Mouse (Mus musculus) NIH3T3 (cell line): ENCODE measurements around the gene Snrpa.

ENCODE experiments used
- DNase-seq: peaks from one replicate; pipeline ENCODE4 v3.0.0-alpha.2; 2012; ENCODE audit warnings: low read depth

The Snrpa gene

DNA sequence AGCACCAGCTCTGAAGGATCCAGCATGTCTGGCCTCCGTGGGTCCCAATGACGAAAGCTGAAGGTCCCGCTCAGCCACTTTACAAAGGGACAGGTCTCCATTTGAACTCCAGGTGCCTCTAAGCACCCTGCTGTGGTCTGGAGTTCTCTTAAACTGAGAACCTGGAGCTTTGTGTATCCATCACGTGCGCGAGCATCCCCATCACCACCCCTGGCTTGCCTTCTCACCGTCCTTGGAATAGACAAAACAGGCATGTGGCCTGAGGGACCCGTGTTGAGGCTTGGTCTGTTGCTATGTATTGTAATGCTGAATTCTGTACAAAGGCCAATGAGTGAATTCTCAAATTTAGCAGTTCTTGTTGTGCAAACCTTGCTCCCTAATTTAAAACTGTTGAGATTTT is 2.7 kb upstream of the Snrpa start:
- DNase-seq = no peak

DNA sequence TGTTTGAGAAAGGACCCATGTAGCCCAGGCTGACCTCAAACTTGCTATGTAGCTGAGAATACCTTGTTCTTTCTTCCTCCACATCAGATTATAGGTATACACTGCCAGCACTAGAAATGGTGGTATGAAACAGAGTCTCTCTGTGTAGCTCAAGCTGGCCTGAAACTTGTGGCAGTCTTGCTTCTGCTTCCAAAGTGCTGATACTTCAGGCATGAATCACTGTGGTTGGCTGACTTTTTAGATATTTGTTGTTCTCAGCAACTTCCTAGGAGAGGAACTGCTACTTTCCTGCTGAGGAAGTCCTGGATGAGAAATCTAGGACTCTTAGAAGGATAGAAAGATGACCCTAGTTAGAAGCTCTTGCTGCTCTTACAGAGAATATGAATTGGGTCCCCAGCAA is 2.3 kb upstream of the Snrpa start:
- peak; percentile 80 for DNase-seq

GRCm38 (mm10) chr7:27197634-27198033 is 1.6 kb upstream of the Snrpa start:
- DNase-seq = no peak

DNA sequence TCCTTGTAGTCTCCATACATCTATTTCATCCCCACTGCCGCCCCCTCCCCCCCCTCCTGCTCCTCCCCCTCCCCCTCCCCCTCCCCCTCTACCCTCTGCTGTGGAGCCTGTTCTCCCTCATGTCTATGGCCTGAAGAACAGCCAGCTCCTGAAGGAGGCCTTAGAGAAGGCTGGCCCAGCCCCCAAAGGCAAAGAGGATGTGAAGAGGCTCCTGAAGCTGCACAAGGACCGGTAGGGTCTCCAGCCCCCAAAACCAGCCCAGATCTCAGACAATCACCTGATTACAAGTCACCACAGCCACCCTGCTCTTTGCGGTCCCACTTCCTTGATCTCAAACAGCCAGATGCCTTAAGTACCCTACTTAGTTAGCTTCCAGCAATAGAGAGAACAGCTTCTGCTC is 1.1 kb upstream of the Snrpa start:
- DNase-seq = no peak

- DNase-seq = peak; percentile 24
Observed at GRCm38 (mm10) chr7:27193731-27194130, 2.3 kb downstream of the Snrpa start.

DNA sequence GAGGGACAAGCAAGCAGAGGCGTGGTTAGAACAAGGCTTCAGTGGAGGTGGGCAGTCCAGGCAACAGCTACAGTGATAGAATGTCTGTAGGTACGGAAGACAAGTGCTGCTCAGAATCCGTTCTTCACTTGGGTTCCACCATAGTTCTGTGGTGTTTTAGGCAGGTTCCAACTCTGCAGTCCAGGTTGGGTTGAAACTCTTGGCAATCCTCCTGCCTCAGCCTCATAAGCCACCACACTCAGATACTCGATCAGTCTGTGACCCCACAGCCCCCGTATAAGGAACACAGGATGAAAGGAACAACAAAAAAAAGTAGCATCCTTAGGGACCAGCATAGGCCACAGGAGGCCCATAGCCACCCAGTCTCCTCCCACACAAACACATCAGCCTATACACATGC is 3.6 kb downstream of the Snrpa start:
- DNase-seq = no peak

DNA sequence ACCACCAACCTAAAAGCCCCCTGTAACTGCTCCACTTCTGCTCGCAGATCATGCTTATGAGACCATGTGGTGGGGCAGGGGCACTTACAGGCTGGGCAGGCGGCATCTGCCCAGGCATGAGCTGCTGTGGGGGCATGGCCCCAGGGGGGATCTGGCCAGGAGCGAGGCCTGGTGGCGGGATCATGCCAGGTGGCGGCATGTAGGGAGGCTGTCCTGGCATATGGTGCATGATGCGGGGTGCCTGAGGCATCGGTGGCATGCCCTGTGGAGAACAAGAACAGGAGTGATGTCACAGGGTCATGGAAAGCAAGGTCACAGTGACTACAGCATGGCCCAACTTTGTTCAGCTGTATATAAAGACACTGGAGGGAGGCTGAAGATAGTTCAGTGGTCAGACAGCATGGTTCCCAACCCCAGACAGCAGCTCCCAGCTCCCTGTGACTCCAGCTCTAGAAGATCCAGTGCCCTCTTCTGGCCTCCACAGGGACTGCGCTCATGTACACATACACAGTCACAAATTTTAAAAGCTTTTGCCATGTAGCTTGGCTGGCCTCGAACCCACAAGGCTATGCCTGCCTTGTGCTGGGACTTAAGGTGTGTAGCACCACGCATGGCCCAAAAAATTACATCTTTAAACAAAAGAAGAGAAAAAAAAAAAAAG is 6.7 kb downstream of the Snrpa start:
- peak; percentile 29 for DNase-seq

DNA sequence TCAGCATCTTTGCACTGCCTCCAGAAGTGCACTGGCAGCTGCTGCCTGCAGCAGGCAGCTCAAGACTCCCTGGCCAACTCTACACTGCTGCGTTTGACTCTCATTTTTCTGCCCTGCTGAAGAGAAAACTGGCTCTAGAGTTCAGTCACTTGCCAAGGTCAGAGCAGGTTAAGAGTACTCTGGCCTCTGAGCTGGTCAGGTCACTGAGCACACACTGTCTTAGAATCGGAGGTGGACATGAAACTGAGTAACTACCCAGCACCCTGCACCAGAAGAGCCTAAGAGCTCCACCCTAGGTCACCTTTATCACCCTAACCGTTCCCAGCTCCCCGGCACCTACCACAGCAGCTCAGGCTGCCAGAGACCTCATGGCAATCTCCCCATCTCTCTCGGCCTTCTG is 10.1 kb downstream of the Snrpa start:
- no peak for DNase-seq

- DNase-seq = peak; percentile 68
Observed at GRCm38 (mm10) chr7:27184964-27185363, 11.1 kb downstream of the Snrpa start.

DNA sequence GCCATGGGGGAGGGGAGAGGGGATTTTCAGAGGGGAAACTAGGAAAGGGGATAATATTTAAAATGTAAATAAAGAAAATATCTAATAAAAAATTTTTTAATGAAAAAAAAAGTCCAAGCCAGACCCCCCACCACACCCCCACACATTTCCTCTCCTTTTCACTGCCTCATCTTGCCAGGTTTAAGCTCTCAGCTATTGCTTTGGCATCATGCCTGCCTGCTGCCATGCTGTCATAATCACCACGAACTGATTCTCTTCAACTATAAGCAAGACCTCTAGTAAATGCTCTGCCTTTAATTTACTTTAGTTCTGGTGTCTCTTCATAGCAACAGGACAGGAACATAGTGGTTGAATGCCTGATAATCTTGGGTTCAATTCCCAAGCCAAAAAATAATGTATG is 13.6 kb downstream of the Snrpa start:
- no peak for DNase-seq

DNA sequence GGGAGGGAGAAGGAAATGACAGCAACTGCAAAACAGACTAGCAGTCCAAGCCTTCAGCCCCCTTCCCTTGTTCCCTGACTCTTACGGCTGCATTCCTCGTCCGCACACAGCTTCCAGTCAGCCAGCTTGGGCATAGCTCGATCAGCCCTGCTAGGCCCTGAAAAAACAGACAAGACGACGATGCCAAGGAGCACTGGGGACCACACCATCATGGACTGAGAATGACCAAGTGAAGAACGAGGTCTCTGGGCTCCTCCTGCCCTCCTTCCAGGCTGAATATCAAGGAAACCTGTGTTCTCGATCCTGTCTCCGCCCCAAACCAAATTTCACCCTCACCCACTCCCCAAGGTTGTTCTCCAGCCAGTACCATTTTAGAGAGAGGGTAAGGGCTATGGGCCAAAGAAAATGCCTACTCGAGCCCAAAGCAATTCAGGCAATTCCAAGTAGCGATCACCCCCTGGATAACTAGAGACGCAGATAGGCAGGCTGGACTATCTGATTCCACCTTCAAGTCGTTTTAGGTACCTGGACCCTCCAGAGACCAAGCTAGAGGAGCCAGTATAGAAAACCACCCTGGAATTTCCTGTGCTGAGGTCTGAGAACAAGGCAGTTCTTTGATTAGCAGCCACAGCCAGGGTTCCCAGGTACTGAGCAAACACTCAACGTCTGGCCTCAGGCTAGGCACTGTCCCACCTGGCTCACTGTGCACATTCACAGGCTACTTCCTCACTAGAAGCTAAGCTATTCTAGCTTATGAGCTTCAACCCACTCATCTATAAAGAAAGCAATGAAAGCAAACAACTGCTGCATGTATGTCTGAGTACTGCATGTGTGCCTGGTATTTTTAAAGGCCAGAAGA is 15.0 kb downstream of the Snrpa start, which contains the start of the genes Gm21983 and Mia:
Gene Gm21983, minus strand, starts transcription at position 250 of the 859 bp plus-strand sequence.
Gene Mia, minus strand, starts transcription at position 321 of the 859 bp plus-strand sequence.
- no peak for DNase-seq

DNA sequence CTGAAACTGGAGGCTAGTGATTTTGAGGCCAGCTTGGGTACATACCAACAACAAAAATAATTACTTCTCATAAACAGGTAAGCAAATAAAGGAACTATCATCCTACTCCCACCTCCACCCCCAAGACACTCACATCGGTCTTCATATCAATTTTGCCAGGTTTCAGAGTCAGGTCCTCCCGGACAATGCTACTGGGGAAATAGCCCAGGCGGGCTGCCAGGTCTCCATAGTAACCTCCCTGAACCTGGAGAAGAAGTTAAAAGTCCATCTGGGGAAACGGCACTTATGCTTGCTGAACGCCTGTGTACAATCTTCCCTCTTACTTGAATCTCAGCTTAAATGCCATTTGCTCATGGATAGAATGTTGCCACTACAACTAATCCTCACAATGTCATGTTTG is 16.0 kb downstream of the Snrpa start:
- no peak for DNase-seq

DNA sequence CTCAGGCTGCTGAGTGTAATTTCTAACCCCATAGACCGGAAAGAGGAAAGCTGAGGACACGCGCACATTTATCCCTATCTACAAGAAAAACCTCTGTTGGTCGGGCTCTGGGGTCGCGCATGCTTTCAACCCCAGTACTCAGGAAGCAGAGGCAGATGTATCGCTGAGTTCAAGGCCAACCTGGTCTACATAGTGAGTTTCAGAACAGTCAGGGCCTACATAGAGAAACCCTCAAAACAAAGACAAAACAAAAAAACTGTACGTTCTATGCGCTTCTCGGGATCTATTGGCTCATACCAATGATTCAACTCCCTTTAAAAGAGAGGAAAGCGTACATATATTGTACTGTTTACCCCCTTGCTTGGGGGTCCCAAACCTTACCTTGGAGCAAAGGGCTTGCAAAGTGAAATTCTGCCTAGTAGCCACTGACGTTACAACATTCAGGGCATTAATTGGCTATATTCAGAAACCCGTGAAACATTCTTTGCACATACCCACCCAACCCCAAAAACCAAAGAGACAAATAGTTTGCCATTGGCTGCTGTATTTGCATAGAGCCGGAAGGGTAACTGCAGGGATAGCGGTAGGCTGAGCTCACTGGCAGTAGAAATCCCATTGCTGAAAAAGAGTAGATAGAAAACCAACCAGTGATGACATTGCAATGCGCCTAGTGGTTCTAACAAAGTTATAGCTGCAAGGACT is 16.7 kb downstream of the Snrpa start:
- DNase-seq = no peak

DNA sequence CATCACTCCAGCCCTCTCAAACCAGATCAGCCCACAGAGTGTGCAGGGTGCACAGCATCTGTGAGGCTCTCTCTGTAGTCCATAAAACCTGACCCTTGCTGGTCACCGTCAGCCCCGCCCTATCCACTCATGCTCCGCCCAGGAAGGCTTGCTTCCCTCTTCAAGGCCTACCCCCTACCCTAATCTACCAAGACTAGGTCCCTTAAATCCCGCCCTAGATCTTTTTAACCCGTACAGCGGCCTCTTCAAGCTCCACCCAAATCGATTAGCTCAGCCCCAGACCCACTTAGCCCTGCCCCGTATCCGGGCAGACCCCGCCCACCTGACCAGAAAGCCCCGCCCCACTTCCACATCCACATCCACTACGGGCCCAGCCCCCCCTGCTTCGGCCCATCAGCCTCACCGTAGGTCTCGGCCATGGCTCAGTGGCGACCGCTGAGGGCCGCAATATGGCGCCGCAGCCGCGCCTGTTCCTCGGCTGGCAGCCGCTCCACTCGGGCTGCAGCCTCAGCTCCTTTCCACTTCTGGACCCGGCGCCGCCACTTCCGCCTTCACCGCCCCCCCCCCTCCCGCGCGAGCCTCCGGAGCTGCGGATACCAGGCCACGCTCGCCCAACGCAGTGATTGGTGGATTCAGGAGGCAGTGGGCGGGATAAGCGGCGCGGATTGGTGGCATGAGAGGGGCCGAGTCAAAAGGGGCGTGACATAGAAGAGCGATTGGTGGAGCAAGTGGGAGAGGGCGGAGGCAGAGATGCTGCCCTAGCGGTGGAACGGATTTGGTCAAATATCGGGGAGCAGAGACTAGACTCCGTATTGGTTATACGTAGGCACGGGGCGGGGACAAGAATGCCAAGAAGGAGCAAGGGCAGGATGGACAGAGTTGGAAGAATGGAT is 17.5 kb downstream of the Snrpa start, which contains the start of gene Rab4b:
Gene Rab4b, minus strand, starts transcription at position 573 of the 893 bp plus-strand sequence.
- peak; percentile 100 for DNase-seq

DNA sequence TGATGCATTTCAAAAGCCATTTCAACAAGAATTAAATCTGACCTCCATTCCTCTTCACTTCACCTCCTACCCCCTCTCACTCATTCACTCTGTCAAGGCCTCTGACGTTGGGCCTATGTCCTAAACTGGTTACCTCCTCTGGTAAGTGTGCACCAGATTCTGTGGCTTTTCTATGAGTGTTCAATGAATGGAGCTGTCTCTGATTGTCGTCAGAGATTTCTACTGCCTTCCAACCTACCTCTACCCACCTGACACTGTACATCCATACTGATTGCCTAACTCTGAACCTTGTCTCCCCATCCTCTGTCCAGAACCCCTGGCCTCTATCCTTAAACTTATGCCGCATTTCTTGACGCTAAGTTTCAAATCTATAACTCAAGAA is 18.1 kb downstream of the Snrpa start:
- DNase-seq = no peak

- DNase-seq = no peak
Observed at GRCm38 (mm10) chr7:27174896-27175295, 21.2 kb downstream of the Snrpa start.

- DNase-seq = no peak
Observed at GRCm38 (mm10) chr7:27174496-27174895, 21.6 kb downstream of the Snrpa start.

DNA sequence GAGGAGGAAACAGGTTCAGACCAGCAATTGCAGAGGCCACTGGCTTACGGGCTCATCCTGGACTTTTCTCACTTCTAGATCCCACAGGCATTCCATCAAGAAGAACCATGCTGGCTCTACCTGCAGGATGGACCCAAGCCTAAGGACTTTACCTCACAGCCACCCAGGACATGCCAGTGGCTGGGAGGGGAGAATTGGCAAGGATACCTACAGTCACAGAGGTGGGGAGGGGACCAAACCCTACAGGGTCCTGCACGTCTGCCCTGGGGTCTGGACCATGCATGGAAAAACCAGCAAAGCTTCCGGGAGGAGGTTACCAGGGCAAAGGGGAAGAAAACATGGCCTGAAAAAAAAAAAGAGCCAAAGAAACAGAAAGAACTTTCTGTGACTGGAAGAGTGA is 25.1 kb downstream of the Snrpa start:
- no peak for DNase-seq

- DNase-seq = no peak
Observed at GRCm38 (mm10) chr7:27168371-27168770, 27.7 kb downstream of the Snrpa start.

DNA sequence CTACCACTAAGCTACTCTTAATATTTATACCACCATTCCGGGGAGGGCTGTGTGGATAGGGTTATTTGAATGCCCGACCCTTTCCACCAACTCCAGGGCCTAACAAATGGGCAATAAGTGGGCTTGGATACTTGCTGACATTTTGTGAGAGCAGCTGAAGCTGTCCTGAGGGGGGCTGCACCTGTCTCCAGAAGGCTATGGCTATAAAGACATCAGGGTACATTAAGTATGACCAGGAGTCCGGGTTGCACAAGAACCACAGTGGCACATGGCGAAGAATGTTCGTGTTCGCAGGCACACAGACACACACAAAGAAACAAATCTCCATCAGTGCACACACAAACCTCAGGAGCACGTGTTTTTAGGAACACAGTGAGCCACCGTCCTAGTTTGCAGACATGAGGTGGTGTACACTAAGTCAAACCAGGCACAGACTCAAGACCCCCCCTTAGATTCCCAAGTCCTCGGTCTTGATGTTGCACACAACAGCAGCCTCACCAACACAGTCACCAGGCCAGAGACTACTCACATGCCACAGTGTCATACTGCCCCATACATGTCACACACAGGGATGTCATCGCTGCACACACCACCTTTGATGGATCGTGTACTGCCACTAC is 28.5 kb downstream of the Snrpa start:
- DNase-seq = no peak
